Mouse (Mus musculus) lung, postnatal 0 days (tissue): ENCODE results near the gene Gm28053.

ENCODE experiments used
- CTCF ChIP-seq: IDR thresholded peaks from 2 replicates; pipeline ENCODE4 v1.5.1; 2016; ENCODE audit warnings: antibody characterized with exemption, mild to moderate bottlenecking
- EP300 ChIP-seq: IDR thresholded peaks from 2 replicates; pipeline ENCODE4 v1.6.1; 2016; ENCODE audit warnings: antibody characterized with exemption, mild to moderate bottlenecking, control low read depth

- TF ChIP-seq CTCF (peak; percentile 92), EP300 (no peak)
These were observed 53.6 kb downstream of the Gm28053 start for GRCm38 (mm10) chr6:48772030-48772429.
